Mouse (Mus musculus): ENCODE data around the gene Sprr2b.
"Not testable (repeated sequence)": the region's sequence is repeated elsewhere in the genome, so short reads cannot be mapped to it uniquely, and the experiment has no call there.

- TF ChIP-seq CTCF, EP300 (IDR thresholded peaks at IDR 0.05; ENCODE audit: low read depth): not testable (repeated sequence)
Measured at GRCm38 (mm10) chr3:92279663-92280062, 36.8 kb upstream of the Sprr2b start.

Data from heart, postnatal 0 days (tissue).